Mouse (Mus musculus) brain, embryonic 14.5 days (tissue): Measurements from ENCODE around the gene Catsperb.

Experiments used
- CTCF ChIP-seq: fragments of 200-500 bp; IDR thresholded peaks from 2 replicates; pipeline ENCODE4 v1.5.1; 2012; ENCODE audit warnings: inconsistent platforms, mild to moderate bottlenecking, moderate library complexity, borderline replicate concordance; ENCODE audit not compliant: insufficient read depth, insufficient read length; ENCODE audit errors: extremely low read depth
- POLR2A ChIP-seq: fragments of 200-500 bp; IDR thresholded peaks from 2 replicates; pipeline ENCODE4 v1.6.1; 2012; ENCODE audit warnings: mild to moderate bottlenecking, inconsistent platforms, borderline replicate concordance; ENCODE audit not compliant: poor library complexity, insufficient read depth, insufficient read length, severe bottlenecking; ENCODE audit errors: extremely low read depth

GRCm38 (mm10) chr12:101462051-101462450, 57.6 kb downstream of the Catsperb start:
- TF ChIP-seq CTCF (no peak), POLR2A (no peak)
